Mouse (Mus musculus) ES-E14 (cell line): ENCODE results near the gene Cd47.

ENCODE experiments used
- CHD2 ChIP-seq: IDR thresholded peaks from 2 replicates; pipeline ENCODE4 v1.6.1; 2014; ENCODE audit warnings: mild to moderate bottlenecking, low read depth, low read length, inconsistent platforms
- HCFC1 ChIP-seq: IDR thresholded peaks from 2 replicates; pipeline ENCODE4 v1.6.1; 2012; ENCODE audit warnings: low read length, inconsistent platforms, borderline replicate concordance; ENCODE audit not compliant: insufficient read depth
- MAFK ChIP-seq: IDR thresholded peaks from 2 replicates; pipeline ENCODE4 v1.6.1; 2014; ENCODE audit warnings: mild to moderate bottlenecking, low read depth, low read length, inconsistent platforms; ENCODE audit not compliant: insufficient read depth
- ZC3H11A ChIP-seq: IDR thresholded peaks from 2 replicates; pipeline ENCODE4 v1.6.1; 2012; ENCODE audit warnings: low read depth, mild to moderate bottlenecking, inconsistent platforms, low read length, borderline replicate concordance

GRCm38 (mm10) chr16:49800996-49801395 lies 663 bp downstream of the Cd47 start:
- TF ChIP-seq MAFK (no peak), CHD2 (no peak), HCFC1 (no peak), ZC3H11A (no peak)
